Mouse (Mus musculus): ENCODE measurements around the gene Gm28035. TPM values are rescaled to one million over a fixed set of nuclear protein-coding genes. Genes with fewer than 3 reads are reported as not detected.

Gm28035 gene
- polyA plus RNA-seq, 1 experiment from 2014 or later = 0.40 TPM

GRCm38 (mm10) chr2:30238906-30239465 is 1.4 kb upstream of the Gm28035 start:
- peaks cover 52% of the 10 kb centered on the region for H3K4me1 ChIP-seq (replicated peaks)
- WGBS = 59% methylated on average over 3 of the region's 3 CpGs

GRCm38 (mm10) chr2:30239777-30240176 is 590 bp upstream of the Gm28035 start:
- Histone ChIP-seq H3K4me3 (peak overlapping the region; percentile 92), H3K9me3 (replicated peaks) (no peaks in the 10 kb centered on the region), H3K27me3 (replicated peaks) (no peaks in the 10 kb centered on the region), H3K27ac (ENCODE audit: poor library complexity, severe bottlenecking) (peak overlapping the region; percentile 90), H3K9ac (peak overlapping the region; percentile 97), H3K4me2 (peak overlapping the region; percentile 89), H3K4me1 (replicated peaks) (peaks cover 53% of the 10 kb centered on the region), H3K36me3 (peaks cover 44% of the 10 kb centered on the region)
- WGBS = 22% methylated on average over 4 of the region's 4 CpGs
- peak; percentile 49 for ATAC-seq (ENCODE audit: insufficient number of reproducible peaks, low FRiP score)

More at GRCm38 (mm10) chr2:30238906-30239465, 1.4 kb upstream of the Gm28035 start:
- no peaks in the 10 kb centered on the region for H3K27me3 ChIP-seq (replicated peaks)
- H3K9me3 ChIP-seq (replicated peaks) = no peaks in the 10 kb centered on the region
- peak overlapping the region; percentile 90 for H3K27ac ChIP-seq (ENCODE audit: poor library complexity, severe bottlenecking)
- H3K4me3 ChIP-seq = peak overlapping the region; percentile 92
- peak overlapping the region; percentile 89 for H3K4me2 ChIP-seq
- peak overlapping the region; percentile 97 for H3K9ac ChIP-seq
- ATAC-seq (ENCODE audit: insufficient number of reproducible peaks, low FRiP score) = no peak
- peaks cover 37% of the 10 kb centered on the region for H3K36me3 ChIP-seq

GRCm38 (mm10) chr2:30242509-30242908 is 2.1 kb downstream of the Gm28035 start:
- WGBS = 43% methylated on average over 4 of the region's 4 CpGs
- Histone ChIP-seq H3K9me3 (replicated peaks) (no peaks in the 10 kb centered on the region), H3K27ac (ENCODE audit: poor library complexity, severe bottlenecking) (peak overlapping the region; percentile 79), H3K4me3 (no peak overlapping the region), H3K4me1 (replicated peaks) (peaks cover 55% of the 10 kb centered on the region), H3K36me3 (peaks cover 62% of the 10 kb centered on the region), H3K27me3 (replicated peaks) (no peaks in the 10 kb centered on the region), H3K4me2 (no peak overlapping the region), H3K9ac (peak overlapping the region; percentile 46; the same call in 1 of the 2 replicates)
- ATAC-seq (ENCODE audit: insufficient number of reproducible peaks, low FRiP score) = no peak

DNA sequence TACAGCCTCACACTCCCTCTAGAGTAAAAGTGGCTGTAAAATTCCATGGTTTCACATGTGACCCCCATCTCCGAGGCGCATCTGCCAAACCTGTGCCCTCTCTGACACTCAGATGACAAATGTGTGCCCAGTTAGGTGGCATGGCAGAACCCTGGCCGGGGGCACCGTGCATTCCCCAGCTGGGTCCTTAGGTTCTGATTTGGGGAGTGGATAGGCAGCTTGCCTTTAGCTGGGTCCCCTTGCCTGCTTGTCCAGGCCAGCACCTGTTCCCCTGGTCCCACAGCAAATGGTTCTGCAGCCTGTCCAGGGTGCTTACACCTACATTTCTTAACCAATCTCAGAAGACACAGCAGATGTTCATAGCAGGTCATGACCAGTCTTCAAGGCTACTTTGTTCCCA is 3.0 kb downstream of the Gm28035 start:
- Histone ChIP-seq H3K9me3 (replicated peaks) (no peaks in the 10 kb centered on the region), H3K36me3 (peaks cover 70% of the 10 kb centered on the region), H3K4me1 (replicated peaks) (peaks cover 57% of the 10 kb centered on the region), H3K4me3 (no peak overlapping the region), H3K4me2 (no peak overlapping the region), H3K27ac (ENCODE audit: poor library complexity, severe bottlenecking) (peak overlapping the region; percentile 79; the same call in 1 of the 2 replicates), H3K9ac (no peak overlapping the region), H3K27me3 (replicated peaks) (no peaks in the 10 kb centered on the region)
- WGBS = 95% methylated on average over 4 of the region's 4 CpGs
- no peak for ATAC-seq (ENCODE audit: insufficient number of reproducible peaks, low FRiP score)

DNA sequence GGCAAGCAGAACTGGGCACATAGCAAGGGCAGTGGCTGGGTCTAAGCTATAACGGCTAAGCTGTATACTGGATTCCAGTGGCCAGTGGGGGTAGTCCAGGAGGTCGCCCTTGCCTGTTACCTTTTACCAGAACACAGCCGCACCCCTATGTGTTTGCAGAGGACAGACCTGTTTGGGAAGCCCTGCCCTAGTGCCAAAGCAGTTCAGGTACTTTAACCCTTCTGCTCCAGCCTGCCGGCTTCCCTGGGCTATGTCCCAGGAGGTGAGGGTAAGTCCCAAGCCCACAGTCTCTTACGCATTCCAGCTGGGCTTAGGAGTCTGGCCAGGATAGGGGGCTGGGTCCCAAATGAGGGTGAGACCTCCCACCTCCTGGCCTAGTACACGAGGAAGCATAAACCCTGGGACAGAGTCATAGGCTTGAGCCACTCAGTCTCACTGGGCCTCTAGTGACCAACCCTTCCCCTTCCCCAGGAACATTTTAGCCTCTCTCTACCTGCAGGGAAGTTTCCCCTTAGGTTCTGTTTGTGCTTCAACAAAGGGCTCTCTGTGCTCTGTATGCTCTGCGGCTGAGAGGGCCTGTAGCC is 4.3 kb downstream of the Gm28035 start:
- Histone ChIP-seq H3K27ac (ENCODE audit: poor library complexity, severe bottlenecking) (no peak overlapping the region), H3K4me3 (no peak overlapping the region), H3K36me3 (peaks cover 83% of the 10 kb centered on the region), H3K4me1 (replicated peaks) (peaks cover 44% of the 10 kb centered on the region), H3K9ac (0 out of 2 replicates have a peak overlapping the region, but pooled peaks have one; percentile 11), H3K9me3 (replicated peaks) (no peaks in the 10 kb centered on the region), H3K27me3 (replicated peaks) (no peaks in the 10 kb centered on the region), H3K4me2 (no peak overlapping the region)
- WGBS = 74% methylated on average over 7 of the region's 7 CpGs
- ATAC-seq (ENCODE audit: insufficient number of reproducible peaks, low FRiP score) = no peak

DNA sequence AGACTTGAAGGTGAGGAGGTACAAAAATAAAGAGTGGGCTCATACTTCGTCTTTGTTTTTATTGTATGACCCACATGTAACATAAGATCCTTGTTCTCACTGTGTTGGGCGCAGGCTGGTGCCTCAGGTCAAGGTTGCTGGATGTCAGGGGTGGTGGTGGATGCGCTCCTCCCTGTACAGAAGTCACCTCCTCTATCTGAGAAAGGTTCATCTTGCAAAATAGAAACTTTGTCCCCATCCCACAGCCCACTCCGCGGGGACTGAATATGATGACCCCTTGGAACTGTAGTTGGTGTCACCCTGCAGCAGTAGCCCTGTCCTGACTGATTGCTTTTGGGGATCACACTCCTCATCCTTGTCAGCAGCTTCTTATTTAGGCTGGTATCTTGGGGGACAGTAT is 6.7 kb downstream of the Gm28035 start:
- no peak overlapping the region for H3K27ac ChIP-seq (ENCODE audit: poor library complexity, severe bottlenecking)
- WGBS = 89% methylated on average over 5 of the region's 5 CpGs
- H3K4me1 ChIP-seq (replicated peaks) = peaks cover 37% of the 10 kb centered on the region
- no peaks in the 10 kb centered on the region for H3K9me3 ChIP-seq (replicated peaks)
- 0 out of 2 replicates have a peak overlapping the region, but pooled peaks have one; percentile 9 for H3K9ac ChIP-seq
- H3K27me3 ChIP-seq (replicated peaks) = no peaks in the 10 kb centered on the region
- no peak overlapping the region for H3K4me3 ChIP-seq
- H3K4me2 ChIP-seq = no peak overlapping the region
- H3K36me3 ChIP-seq = peaks cover 78% of the 10 kb centered on the region
- ATAC-seq (ENCODE audit: insufficient number of reproducible peaks, low FRiP score) = no peak

- Histone ChIP-seq H3K9me3 (replicated peaks) (no peaks in the 10 kb centered on the region), H3K27ac (ENCODE audit: poor library complexity, severe bottlenecking) (no peak overlapping the region), H3K36me3 (peaks cover 74% of the 10 kb centered on the region), H3K4me1 (replicated peaks) (peaks cover 37% of the 10 kb centered on the region), H3K4me2 (no peak overlapping the region), H3K4me3 (no peak overlapping the region), H3K9ac (0 out of 2 replicates have a peak overlapping the region, but pooled peaks have one; percentile 16), H3K27me3 (replicated peaks) (no peaks in the 10 kb centered on the region)
- 79% methylated on average over 4 of the region's 4 CpGs for WGBS
- ATAC-seq (ENCODE audit: insufficient number of reproducible peaks, low FRiP score) = no peak
These were observed 7.3 kb downstream of the Gm28035 start for GRCm38 (mm10) chr2:30247681-30248080.

GRCm38 (mm10) chr2:30249182-30249581 is 8.8 kb downstream of the Gm28035 start:
- no peak overlapping the region for H3K27ac ChIP-seq (ENCODE audit: poor library complexity, severe bottlenecking)
- no peak for ATAC-seq (ENCODE audit: insufficient number of reproducible peaks, low FRiP score)
- no peaks in the 10 kb centered on the region for H3K9me3 ChIP-seq (replicated peaks)
- peaks cover 71% of the 10 kb centered on the region for H3K36me3 ChIP-seq
- H3K4me2 ChIP-seq = no peak overlapping the region
- no peaks in the 10 kb centered on the region for H3K27me3 ChIP-seq (replicated peaks)
- H3K4me1 ChIP-seq (replicated peaks) = peaks cover 34% of the 10 kb centered on the region
- no peak overlapping the region for H3K4me3 ChIP-seq
- H3K9ac ChIP-seq = no peak overlapping the region
- 94% methylated on average over 3 of the region's 3 CpGs for WGBS

DNA sequence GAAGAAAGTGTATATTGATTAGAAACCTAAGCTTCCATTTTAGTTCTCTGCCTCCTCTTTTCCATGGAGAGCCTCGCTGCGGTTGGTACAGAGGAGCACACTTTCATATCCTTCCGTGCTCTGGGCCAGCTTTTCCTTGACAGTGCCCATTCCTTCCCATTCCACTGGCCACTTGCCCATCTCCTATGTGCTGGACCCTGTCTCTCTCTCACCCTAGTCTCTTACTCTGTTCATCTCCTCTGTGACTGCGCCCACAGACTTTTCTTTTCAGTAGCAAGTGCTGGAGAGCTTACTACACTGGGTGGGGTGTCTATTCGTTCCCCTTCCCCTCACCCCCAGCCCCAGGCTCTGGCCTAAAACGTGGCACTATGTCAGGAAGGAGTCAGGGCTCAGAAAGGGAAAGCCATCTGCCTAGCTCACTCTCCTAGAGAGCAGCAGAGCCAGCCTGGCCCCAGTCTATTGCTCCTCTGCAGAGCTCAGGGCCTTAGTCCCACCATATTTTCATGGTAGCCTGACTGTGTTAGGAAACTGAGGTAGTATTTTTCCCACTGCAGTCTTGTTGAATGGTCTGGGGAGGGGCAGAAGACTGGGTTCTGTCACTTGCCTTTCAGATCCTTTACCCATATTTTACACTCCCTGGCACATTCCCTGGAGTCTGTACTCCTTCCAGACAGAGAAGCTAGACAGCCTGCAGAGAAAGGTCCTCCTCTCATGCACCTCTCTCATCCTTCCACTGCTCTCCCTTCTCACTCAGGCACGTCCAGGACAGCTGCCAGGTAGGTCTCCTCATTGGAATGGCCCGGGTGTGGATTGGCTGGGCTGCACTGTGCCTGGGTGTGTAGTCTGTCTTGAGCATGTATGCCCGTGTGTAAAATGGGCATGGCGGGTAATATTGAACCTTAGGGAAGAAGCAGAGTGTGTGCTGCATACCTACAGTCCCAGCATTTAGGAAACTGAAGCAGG is 10.1 kb downstream of the Gm28035 start:
- 86% methylated on average over 10 of the region's 10 CpGs for WGBS
- Histone ChIP-seq H3K4me1 (replicated peaks) (peaks cover 29% of the 10 kb centered on the region), H3K9ac (peak overlapping the region; percentile 23; the same call in 1 of the 2 replicates), H3K27ac (ENCODE audit: poor library complexity, severe bottlenecking) (peak overlapping the region; percentile 52; the same call in 1 of the 2 replicates), H3K9me3 (replicated peaks) (no peaks in the 10 kb centered on the region), H3K4me3 (no peak overlapping the region), H3K4me2 (no peak overlapping the region), H3K27me3 (replicated peaks) (no peaks in the 10 kb centered on the region), H3K36me3 (peaks cover 73% of the 10 kb centered on the region)
- ATAC-seq (ENCODE audit: insufficient number of reproducible peaks, low FRiP score) = no peak

DNA sequence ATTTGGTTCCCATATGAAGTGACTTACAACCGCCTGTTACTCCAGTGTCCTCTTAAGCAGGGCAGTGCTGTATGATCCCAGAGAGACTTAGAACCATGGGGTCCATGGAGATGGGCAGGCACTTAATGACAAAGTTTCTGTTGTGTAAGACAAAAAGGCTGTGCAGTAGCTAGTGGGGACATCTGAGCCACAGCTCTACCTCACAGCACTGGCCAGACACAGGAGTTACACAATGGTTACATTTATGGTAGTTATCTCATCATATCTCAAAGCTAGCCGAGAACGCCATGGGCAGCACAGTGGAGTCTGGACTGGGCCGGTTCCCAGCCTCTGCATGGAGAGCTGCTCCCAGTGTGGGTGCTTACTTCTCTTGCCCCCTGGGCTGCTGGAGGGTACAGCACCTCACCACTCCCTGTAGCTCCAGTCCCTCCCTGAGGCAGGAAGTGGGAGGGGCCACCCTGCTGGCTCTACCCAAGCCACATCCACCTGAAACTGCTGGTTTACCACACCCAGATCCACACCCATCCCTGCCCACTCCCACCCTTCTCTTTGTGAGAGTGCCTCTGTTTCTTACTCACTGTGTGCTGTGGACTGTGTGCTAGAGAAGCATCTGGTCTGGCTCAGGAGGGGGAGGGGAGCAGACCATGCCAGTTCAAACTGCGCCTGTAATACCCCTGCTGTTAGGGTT is 11.2 kb downstream of the Gm28035 start:
- H3K27me3 ChIP-seq (replicated peaks) = no peaks in the 10 kb centered on the region
- H3K4me3 ChIP-seq = no peak overlapping the region
- H3K4me2 ChIP-seq = no peak overlapping the region
- peak; percentile 63; the same call in 1 of the 2 replicates for ATAC-seq (ENCODE audit: insufficient number of reproducible peaks, low FRiP score)
- peaks cover 29% of the 10 kb centered on the region for H3K4me1 ChIP-seq (replicated peaks)
- H3K9me3 ChIP-seq (replicated peaks) = no peaks in the 10 kb centered on the region
- peak overlapping the region; percentile 52 for H3K27ac ChIP-seq (ENCODE audit: poor library complexity, severe bottlenecking)
- WGBS = 54% methylated on average over 5 of the region's 5 CpGs
- peaks cover 76% of the 10 kb centered on the region for H3K36me3 ChIP-seq
- no peak overlapping the region for H3K9ac ChIP-seq

All from heart, embryonic 12.5 days (tissue).